Mouse (Mus musculus) lung, postnatal 0 days (tissue): ENCODE measurements around the gene Il17c. TPM values are rescaled to one million over a fixed set of nuclear protein-coding genes. Genes with fewer than 3 reads are reported as not detected.

ENCODE experiments used
- ATAC-seq: fragments of 200-750 bp; cut with Nextera tagmentation; 2 replicates; pipeline ENCODE4 v1.8.0; 2017; ENCODE audit warnings: moderate library complexity
- DNase-seq: peaks from one replicate; pipeline ENCODE4 v3.0.0-alpha.2; 2016; ENCODE audit warnings: low spot score
- H3K27ac ChIP-seq: fragments of 300-500 bp; sonication (generic); 2 replicates; pipeline ENCODE4 v1.5.1; 2014; ENCODE audit warnings: antibody characterized with exemption, mild to moderate bottlenecking, low read length, mixed read lengths
- H3K27me3 ChIP-seq: fragments of 300-500 bp; sonication (generic); replicated peaks from 2 replicates; pipeline ENCODE4 v1.6.1; 2014; ENCODE audit warnings: low read length, mixed read lengths; ENCODE audit not compliant: insufficient read depth
- H3K36me3 ChIP-seq: fragments of 300-500 bp; sonication (generic); 2 replicates; pipeline ENCODE4 v1.6.1; 2014; ENCODE audit warnings: low read length, mixed read lengths; ENCODE audit not compliant: insufficient read depth
- H3K4me1 ChIP-seq: fragments of 300-500 bp; sonication (generic); 2 replicates; pipeline ENCODE4 v1.6.1; 2014; ENCODE audit warnings: antibody characterized with exemption, low read depth, low read length, mixed read lengths; ENCODE audit not compliant: insufficient read depth
- H3K4me2 ChIP-seq: fragments of 300-500 bp; sonication (generic); replicated peaks from 2 replicates; pipeline ENCODE4 v1.6.1; 2014; ENCODE audit warnings: low read depth, mild to moderate bottlenecking, low read length, moderate library complexity, mixed read lengths
- H3K4me3 ChIP-seq: fragments of 300-500 bp; sonication (generic); 2 replicates; pipeline ENCODE4 v1.5.1; 2014; ENCODE audit warnings: low read depth, low read length
- H3K9ac ChIP-seq: fragments of 300-500 bp; sonication (generic); replicated peaks from 2 replicates; pipeline ENCODE4 v1.6.1; 2014; ENCODE audit warnings: low read depth, mild to moderate bottlenecking
- H3K9me3 ChIP-seq: fragments of 300-500 bp; sonication (generic); 2 replicates; pipeline ENCODE4 v1.6.1; 2016; ENCODE audit warnings: low read length, mixed read lengths
- CTCF ChIP-seq: IDR thresholded peaks from 2 replicates; pipeline ENCODE4 v1.5.1; 2016; ENCODE audit warnings: antibody characterized with exemption, mild to moderate bottlenecking
- EP300 ChIP-seq: IDR thresholded peaks from 2 replicates; pipeline ENCODE4 v1.6.1; 2016; ENCODE audit warnings: antibody characterized with exemption, mild to moderate bottlenecking, control low read depth
- WGBS: fragments of 180-500 bp; shearing (Covaris S2); extraction: QIAGEN DNeasy Blood & Tissue Kit; methylation state at CpG from one replicate; pipeline ENCODE4 v1.1.7; 2014; 5-methylcytosine and 5-hydroxymethylcytosine counted together
- polyA plus RNA-seq: library from polyadenylated mRNA; unstranded; fragments of >200 nt; fragmentation: Nextera tagmentation; extraction: Ambion mirVana; gene quantifications from 2 replicates; pipeline ENCODE4 v1.2.1, GENCODE M21; 2015

Il17c gene
- polyA plus RNA-seq, 1 experiment from 2014 or later: not detected

DNA sequence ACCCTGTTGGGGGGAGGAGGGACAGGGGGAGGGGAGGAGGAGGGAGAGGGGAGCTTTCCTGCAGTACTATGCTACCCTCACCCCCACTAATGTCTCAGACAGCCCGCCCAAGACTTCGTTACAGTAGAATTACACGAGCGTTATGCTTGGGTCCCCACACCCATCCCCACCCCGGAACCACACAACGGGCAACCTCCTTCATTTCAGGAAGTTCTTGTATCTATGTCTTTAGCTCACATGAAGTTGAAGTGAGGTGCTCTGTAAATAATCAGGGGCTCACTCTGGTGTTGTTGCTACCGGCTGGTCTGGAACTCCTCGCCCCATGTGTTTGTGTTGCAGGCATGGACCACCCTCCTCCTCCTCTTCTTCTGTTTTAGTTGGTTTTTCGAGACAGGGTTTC is 6.3 kb downstream of the Il17c start:
- 82% methylated on average over 9 of the region's 9 CpGs for WGBS
- Histone ChIP-seq H3K27ac (no peak overlapping the region), H3K36me3 (peaks cover 4% of the 10 kb centered on the region; the same call in 1 of the 2 replicates), H3K4me2 (no peak overlapping the region), H3K4me1 (peaks cover 5% of the 10 kb centered on the region), H3K27me3 (no peaks in the 10 kb centered on the region), H3K9ac (no peak overlapping the region), H3K4me3 (no peak overlapping the region), H3K9me3 (no peaks in the 10 kb centered on the region)
- ATAC-seq (no peak), DNase-seq (no peak)
- TF ChIP-seq CTCF (no peak), EP300 (no peak)

DNA sequence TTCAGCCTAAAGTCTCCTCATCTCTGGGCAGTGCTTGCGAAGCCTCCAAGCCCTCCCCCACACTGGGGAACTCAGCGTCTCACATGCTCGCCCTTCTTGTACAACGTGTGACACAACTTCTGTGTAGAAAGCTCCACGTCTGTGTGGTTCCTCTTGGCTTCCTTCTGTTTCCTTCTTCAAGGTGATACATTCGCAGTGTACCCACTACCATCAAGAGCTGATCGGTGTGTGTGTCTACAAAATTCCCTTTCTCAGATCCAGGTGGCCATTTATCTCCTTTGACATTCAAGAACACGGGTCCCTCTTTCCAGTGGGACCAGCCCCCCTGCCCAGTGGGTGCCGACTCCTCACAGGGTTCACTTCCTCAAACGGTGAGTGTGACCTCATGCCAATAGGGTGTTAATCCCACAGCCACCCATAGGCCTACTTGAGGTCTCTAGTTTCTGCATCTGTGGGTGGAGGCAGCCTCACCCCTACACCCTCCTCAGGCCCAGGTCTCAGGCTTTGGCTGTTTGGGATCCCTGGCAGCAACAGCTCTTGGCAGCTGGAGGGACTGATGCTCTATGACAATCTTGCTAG is 8.3 kb downstream of the Il17c start:
- H3K4me1 ChIP-seq: peaks cover 6% of the 10 kb centered on the region
- no peak overlapping the region for H3K9ac ChIP-seq
- 71% methylated on average over 10 of the region's 10 CpGs for WGBS
- H3K36me3 ChIP-seq: peaks cover 4% of the 10 kb centered on the region; the same call in 1 of the 2 replicates
- no peaks in the 10 kb centered on the region for H3K27me3 ChIP-seq
- no peak overlapping the region for H3K4me3 ChIP-seq
- H3K4me2 ChIP-seq: no peak overlapping the region
- no peak for TF ChIP-seq CTCF
- TF ChIP-seq EP300: no peak
- peak; percentile 43 for DNase-seq
- ATAC-seq: no peak
- no peaks in the 10 kb centered on the region for H3K9me3 ChIP-seq
- H3K27ac ChIP-seq: no peak overlapping the region

DNA sequence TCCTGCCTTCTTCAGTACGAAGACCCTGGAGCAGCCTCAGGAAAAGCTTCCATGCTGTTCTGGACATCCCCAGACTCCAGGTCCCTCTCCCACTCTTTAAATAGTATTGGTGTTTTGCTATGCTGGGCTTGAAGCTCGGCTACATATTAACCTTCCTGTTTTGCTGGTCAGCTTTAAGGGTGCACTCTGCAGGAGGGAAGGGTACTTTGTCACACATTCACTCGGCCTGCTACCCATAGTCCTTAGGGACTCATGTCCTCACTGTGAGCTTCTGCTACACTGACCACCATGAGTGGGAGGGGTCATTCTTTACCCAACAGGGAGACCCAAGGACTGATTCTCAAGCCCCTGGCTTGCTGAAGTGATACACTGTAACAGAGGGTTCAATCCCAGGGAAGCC is 8.8 kb downstream of the Il17c start:
- no peak for ATAC-seq
- no peaks in the 10 kb centered on the region for H3K27me3 ChIP-seq
- no peak for DNase-seq
- no peak overlapping the region for H3K9ac ChIP-seq
- H3K4me3 ChIP-seq: no peak overlapping the region
- no peak overlapping the region for H3K27ac ChIP-seq
- peaks cover 6% of the 10 kb centered on the region for H3K4me1 ChIP-seq
- WGBS: 63% methylated on average over 3 of the region's 3 CpGs
- TF ChIP-seq CTCF: no peak
- no peak for TF ChIP-seq EP300
- peaks cover 4% of the 10 kb centered on the region; the same call in 1 of the 2 replicates for H3K36me3 ChIP-seq
- no peak overlapping the region for H3K4me2 ChIP-seq
- no peaks in the 10 kb centered on the region for H3K9me3 ChIP-seq

- TF ChIP-seq CTCF: no peak
- TF ChIP-seq EP300: no peak
- ATAC-seq (peak; percentile 21; the same call in 1 of the 2 replicates), DNase-seq (peak; percentile 70)
- no peaks in the 10 kb centered on the region for H3K27me3 ChIP-seq
- H3K4me3 ChIP-seq: peak overlapping the region; percentile 61
- H3K9ac ChIP-seq: peak overlapping the region; percentile 62
- peaks cover 2% of the 10 kb centered on the region; the same call in 1 of the 2 replicates for H3K36me3 ChIP-seq
- 23% methylated on average over 18 of the region's 18 CpGs for WGBS
- peaks cover 6% of the 10 kb centered on the region for H3K4me1 ChIP-seq
- peak overlapping the region; percentile 81 for H3K4me2 ChIP-seq
- peak overlapping the region; percentile 82 for H3K27ac ChIP-seq
- no peaks in the 10 kb centered on the region for H3K9me3 ChIP-seq
Measured at GRCm38 (mm10) chr8:122431694-122432442, 10.0 kb downstream of the Il17c start.

DNA sequence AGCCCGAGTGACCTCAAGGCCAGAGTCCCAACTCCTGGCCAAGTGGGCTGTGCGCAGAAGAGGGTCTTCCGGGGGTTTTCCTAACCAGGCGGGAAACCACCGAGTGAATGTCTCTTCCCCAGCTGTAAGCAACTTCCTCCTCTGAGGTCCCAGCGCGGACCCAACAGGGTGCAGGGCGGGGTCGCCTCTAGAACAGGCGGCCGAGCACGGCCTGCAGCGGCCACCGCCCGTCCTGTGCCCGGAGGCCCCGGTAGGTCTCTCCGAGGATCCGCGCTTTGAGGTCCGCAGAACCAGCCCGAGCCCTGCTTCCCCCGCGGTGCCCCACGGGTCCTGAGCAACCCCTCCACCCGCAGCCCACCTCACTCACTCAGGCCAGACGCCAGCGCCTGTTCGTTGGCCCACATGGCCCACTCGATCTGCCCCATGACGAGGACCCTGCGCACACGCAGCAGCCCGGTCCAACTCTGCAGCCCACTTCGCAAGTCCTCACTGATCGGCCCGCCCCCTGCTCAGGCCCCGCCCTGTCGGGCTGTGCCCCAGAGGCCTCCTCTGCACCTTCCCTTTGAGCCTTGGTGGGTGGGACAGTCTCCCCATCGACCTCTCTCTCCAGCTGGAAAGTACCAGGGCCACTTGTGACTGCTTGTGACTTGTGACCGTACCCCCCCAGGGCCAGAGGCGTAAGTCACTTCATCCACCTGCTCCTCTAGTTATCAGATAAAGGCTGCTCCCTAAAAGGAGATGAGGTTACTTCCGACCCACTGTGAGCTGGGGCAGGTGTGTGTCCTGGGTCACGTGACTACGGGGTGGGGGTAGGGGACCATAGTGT is 10.8 kb downstream of the Il17c start, which contains the start of gene Cyba:
Gene Cyba (minus strand): TSS at position 488 of the 826 bp plus-strand sequence.
- H3K4me3 ChIP-seq: peak within 1 kb of the TSS; percentile 61
- peak within 1 kb of the TSS; percentile 62 for H3K9ac ChIP-seq
- H3K9me3 ChIP-seq: no peaks in the 10 kb centered on the region
- ATAC-seq (peak; percentile 91), DNase-seq (peak; percentile 91)
- peak within 1 kb of the TSS; percentile 81 for H3K4me2 ChIP-seq
- H3K27me3 ChIP-seq: no peaks in the 10 kb centered on the region
- H3K4me1 ChIP-seq: peaks cover 6% of the 10 kb centered on the region
- H3K36me3 ChIP-seq: no peaks in the 10 kb centered on the region
- peak within 1 kb of the TSS; percentile 82 for H3K27ac ChIP-seq
- TF ChIP-seq EP300 (peak; percentile 36; the same call in 1 of the 2 replicates), CTCF (no peak)
- WGBS: 2% methylated on average over 41 of the region's 45 CpGs
